Mouse (Mus musculus) liver, embryonic 11.5 days (tissue): ENCODE measurements around the gene Stra6. TPM values are rescaled to one million over a fixed set of nuclear protein-coding genes. Genes with fewer than 3 reads are reported as not detected.

Experiments used
- ATAC-seq: fragments of 200-750 bp; cut with Nextera tagmentation; replicated peaks from 2 replicates; pipeline ENCODE4 v1.8.0; 2017; ENCODE audit warnings: moderate number of reproducible peaks, mild to moderate bottlenecking, moderate TSS enrichment, moderate library complexity; ENCODE audit not compliant: low FRiP score
- DNase-seq: peaks from one replicate; pipeline ENCODE4 v3.0.0-alpha.2; 2017; ENCODE audit warnings: low spot score
- H3K27ac ChIP-seq: fragments of 300-500 bp; sonication (generic); 2 replicates; pipeline ENCODE4 v1.5.1; 2014; ENCODE audit warnings: mild to moderate bottlenecking, low read depth, low read length, control low read depth
- H3K27me3 ChIP-seq: fragments of 300-500 bp; sonication (generic); replicated peaks from 2 replicates; pipeline ENCODE4 v1.6.1; 2014; ENCODE audit warnings: low read length, mixed read lengths; ENCODE audit not compliant: control insufficient read depth, insufficient read depth
- H3K36me3 ChIP-seq: fragments of 300-500 bp; sonication (generic); 2 replicates; pipeline ENCODE4 v1.6.1; 2014; ENCODE audit warnings: mild to moderate bottlenecking, low read length, moderate library complexity, mixed read lengths; ENCODE audit not compliant: control insufficient read depth, insufficient read depth
- H3K4me1 ChIP-seq: fragments of 300-500 bp; sonication (generic); replicated peaks from 2 replicates; pipeline ENCODE4 v1.6.1; 2014; ENCODE audit warnings: low read length, mixed read lengths; ENCODE audit not compliant: control insufficient read depth, insufficient read depth
- H3K4me2 ChIP-seq: fragments of 300-500 bp; sonication (generic); 2 replicates; pipeline ENCODE4 v1.6.1; 2014; ENCODE audit warnings: mild to moderate bottlenecking, control low read depth, moderate library complexity
- H3K4me3 ChIP-seq: fragments of 300-500 bp; sonication (generic); 2 replicates; pipeline ENCODE4 v1.5.1; 2014; ENCODE audit warnings: low read depth, low read length, control low read depth
- H3K9ac ChIP-seq: fragments of 300-500 bp; sonication (generic); 2 replicates; pipeline ENCODE4 v1.6.1; 2014; ENCODE audit warnings: low read depth, low read length, control low read depth
- H3K9me3 ChIP-seq: fragments of 300-500 bp; sonication (generic); 2 replicates; pipeline ENCODE4 v1.6.1; 2016; ENCODE audit warnings: low read length, inconsistent platforms, mixed read lengths; ENCODE audit not compliant: control insufficient read depth
- WGBS: fragments of 180-500 bp; shearing (Covaris S2); extraction: QIAGEN DNeasy Blood & Tissue Kit; methylation state at CpG from one replicate; pipeline ENCODE4 v1.1.7; 2014; 5-methylcytosine and 5-hydroxymethylcytosine counted together
- polyA plus RNA-seq: library from polyadenylated mRNA; unstranded; fragments of >200 nt; fragmentation: Nextera tagmentation; extraction: Ambion mirVana; gene quantifications from 2 replicates; pipeline ENCODE4 v1.2.1, GENCODE M21; 2014

Stra6 gene
- polyA plus RNA-seq, 1 experiment from 2014 or later, result 7.2 TPM

DNA sequence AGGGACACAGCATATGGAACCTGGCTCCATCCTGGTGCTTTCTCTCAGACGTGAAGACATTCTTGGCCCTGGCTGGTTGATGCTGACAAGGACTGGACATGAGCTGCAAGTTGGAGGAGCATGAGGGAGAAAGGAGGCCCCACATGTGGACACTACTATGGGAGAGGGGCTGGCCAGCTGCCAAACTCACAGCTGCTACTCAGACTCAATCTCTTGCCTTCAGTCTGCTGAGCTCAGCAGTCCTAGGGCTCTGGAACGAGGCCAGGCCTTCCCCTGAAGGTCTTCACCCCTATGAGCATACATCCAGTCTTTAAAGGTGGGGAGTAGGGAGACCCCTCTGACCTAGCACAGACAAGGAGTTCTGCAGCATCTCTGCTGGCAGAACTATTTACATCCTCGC lies 91.8 kb downstream of the Stra6 start:
- Histone ChIP-seq H3K4me1 (peaks cover 6% of the 10 kb centered on the region; the same call in 1 of the 2 replicates), H3K27me3 (no peaks in the 10 kb centered on the region), H3K9me3 (no peaks in the 10 kb centered on the region), H3K9ac (no peak overlapping the region), H3K27ac (no peak overlapping the region), H3K36me3 (no peaks in the 10 kb centered on the region), H3K4me2 (no peak overlapping the region), H3K4me3 (no peak overlapping the region)
- ATAC-seq, result no peak
- 42% methylated on average over 3 of the region's 3 CpGs for WGBS
- no peak for DNase-seq

DNA sequence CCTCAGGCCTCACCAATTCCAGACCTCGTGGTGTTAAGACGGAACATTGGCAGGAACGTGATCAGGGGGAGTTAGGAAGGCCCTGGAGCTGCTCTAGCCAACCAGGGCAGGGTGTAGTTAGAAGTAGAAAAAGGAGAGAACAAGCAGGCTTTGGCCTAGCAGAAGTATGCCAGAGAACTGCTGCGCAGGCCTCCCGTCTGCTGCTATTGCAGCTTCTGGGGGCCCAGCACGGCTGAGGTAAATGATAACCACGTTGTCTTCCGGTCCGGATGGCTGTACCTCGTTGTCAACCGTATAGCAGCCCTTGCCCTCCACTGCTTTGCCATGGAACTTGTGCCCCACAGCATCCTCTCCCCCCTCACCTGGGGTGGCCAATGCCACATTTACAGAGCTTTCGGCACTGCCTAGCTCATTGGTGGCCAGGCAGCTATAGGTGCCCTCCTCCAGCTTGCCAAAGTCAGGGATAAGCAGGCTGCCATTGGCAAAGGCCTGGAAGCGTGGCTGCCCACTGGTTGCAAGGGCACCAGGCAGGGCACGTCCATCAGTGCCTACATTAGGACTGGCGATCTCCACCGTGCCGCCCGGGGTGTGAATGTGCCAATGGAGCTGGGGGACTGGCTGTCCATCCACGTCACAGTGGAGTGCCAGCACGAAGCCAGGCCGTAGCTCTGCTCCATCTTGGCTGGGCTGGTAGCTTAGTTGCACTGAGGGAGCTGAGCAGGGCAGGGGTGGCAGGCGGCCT lies 93.4 kb downstream of the Stra6 start:
- Histone ChIP-seq H3K4me2 (no peak overlapping the region), H3K27me3 (no peaks in the 10 kb centered on the region), H3K36me3 (no peaks in the 10 kb centered on the region), H3K9me3 (no peaks in the 10 kb centered on the region), H3K4me1 (peaks cover 6% of the 10 kb centered on the region; the same call in 1 of the 2 replicates), H3K4me3 (no peak overlapping the region), H3K9ac (no peak overlapping the region), H3K27ac (no peak overlapping the region)
- ATAC-seq (no peak), DNase-seq (no peak)
- WGBS, result 82% methylated on average over 22 of the region's 22 CpGs

DNA sequence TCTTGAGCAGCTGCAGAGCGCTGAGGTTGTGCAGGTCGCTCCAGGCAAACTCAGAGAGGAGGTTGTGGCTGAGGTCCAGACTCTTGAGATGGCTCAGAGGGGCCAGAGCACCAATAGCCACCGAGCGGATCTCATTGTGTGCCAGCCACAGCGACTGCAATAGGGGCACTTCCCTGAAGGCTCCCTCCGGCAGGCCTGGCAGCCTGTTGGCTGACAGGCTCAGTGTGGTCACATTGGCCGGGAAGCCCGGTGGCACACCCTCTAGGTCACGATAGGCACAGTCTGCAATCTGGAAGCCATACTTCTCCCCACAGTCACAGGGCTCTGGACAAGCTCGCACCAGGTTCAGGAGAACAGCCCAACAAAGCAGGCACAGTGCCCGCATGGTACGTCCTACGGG lies 94.2 kb downstream of the Stra6 start:
- DNase-seq (no peak), ATAC-seq (no peak)
- H3K27ac ChIP-seq, result peak overlapping the region; percentile 65
- H3K4me1 ChIP-seq, result peaks cover 6% of the 10 kb centered on the region; the same call in 1 of the 2 replicates
- H3K27me3 ChIP-seq, result no peaks in the 10 kb centered on the region
- 82% methylated on average over 13 of the region's 13 CpGs for WGBS
- H3K9me3 ChIP-seq, result no peaks in the 10 kb centered on the region
- H3K36me3 ChIP-seq, result no peaks in the 10 kb centered on the region
- peak overlapping the region; percentile 43 for H3K4me2 ChIP-seq
- no peak overlapping the region for H3K9ac ChIP-seq
- no peak overlapping the region for H3K4me3 ChIP-seq

DNA sequence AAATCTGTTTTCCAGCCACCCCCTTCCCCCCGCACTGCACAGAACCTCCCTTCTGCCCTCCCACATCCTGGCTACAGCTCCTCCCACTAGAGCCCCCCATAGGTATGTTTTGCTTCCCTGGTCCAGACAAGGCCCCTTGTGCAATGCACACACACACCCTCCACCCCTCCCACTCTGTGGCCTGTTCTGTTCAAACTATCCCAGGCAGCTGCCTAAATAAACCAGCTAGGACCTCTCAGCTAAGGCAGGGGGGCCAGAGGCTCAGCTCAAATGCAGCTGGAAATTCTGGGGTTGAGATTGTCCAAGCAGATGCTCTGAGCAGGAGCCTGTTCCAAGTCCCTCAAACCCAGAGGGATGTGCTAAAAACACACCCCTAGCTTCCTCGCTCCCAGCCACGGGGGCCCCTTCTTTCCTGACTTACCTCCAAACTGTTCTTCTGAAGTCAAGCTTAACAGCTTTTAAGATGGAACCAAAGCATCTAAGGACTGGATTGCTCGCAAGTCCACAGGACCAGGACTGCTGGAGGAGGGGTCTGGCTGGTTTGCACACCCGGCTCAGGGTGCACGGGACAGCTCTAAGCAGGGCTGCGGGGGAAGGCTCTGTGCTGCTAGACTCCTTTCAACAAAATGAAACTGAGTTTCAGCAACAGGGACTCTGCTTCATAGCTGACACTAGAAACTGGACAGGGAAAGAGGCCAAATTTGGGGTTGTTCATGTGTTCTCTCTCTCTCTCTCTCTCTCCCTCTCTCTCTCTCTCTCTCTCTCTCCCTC lies 95.1 kb downstream of the Stra6 start:
- no peak; the same call in 1 of the 2 replicates for ATAC-seq
- Histone ChIP-seq H3K9ac (no peak overlapping the region), H3K4me3 (no peak overlapping the region), H3K27me3 (no peaks in the 10 kb centered on the region), H3K36me3 (no peaks in the 10 kb centered on the region), H3K27ac (peak overlapping the region; percentile 65), H3K4me1 (peaks cover 6% of the 10 kb centered on the region; the same call in 1 of the 2 replicates), H3K4me2 (peak overlapping the region; percentile 43), H3K9me3 (no peaks in the 10 kb centered on the region)
- DNase-seq, result no peak
- WGBS, result 41% methylated on average over 7 of the region's 7 CpGs

DNA sequence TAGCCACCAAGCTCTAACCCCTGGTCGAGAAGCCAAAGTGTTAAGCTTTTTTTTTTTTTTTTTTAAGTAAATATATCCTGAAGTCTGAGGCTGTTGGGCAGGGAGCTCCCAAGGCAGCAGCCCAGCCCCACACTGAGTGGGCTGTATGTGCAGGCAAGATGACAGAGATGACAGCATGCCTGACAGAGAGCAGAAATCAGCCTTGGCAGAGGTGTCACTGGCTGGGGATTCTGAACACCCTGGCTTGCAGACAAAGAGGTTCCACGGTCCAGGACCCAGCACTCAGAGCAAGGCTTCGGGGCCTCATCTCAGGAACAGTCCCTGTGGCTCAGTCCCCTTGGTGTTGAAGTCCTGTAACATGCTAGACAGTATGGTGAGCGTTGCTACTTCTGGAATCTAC lies 96.3 kb downstream of the Stra6 start:
- DNase-seq, result no peak
- Histone ChIP-seq H3K27me3 (no peaks in the 10 kb centered on the region), H3K4me3 (no peak overlapping the region), H3K9me3 (no peaks in the 10 kb centered on the region), H3K4me2 (no peak overlapping the region), H3K27ac (no peak overlapping the region), H3K9ac (no peak overlapping the region), H3K4me1 (peaks cover 6% of the 10 kb centered on the region; the same call in 1 of the 2 replicates), H3K36me3 (no peaks in the 10 kb centered on the region)
- ATAC-seq, result no peak
- 57% methylated on average over 4 of the region's 4 CpGs for WGBS

DNA sequence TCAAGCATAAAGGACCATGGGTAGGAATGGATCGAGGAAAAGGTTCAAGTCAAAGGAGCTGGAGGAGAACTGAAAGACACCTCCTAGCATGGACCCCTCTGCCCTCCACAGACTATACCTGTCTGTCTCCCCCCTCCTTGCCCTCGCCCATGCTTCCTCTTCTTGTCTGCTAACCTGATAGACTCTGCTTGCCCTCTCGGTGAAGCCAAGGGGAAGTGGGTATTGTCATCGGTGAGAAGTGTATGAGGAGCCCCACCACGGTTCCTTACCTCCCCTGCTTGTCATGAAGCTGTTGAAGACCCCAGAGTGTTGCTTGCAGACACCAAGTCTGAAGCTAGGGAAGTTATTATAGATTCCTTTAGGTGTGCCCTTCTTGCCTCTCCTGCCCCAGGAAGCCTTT lies 96.7 kb downstream of the Stra6 start:
- WGBS, result 52% methylated on average over 5 of the region's 5 CpGs
- no peaks in the 10 kb centered on the region for H3K27me3 ChIP-seq
- H3K4me3 ChIP-seq, result no peak overlapping the region
- no peaks in the 10 kb centered on the region for H3K9me3 ChIP-seq
- no peaks in the 10 kb centered on the region for H3K36me3 ChIP-seq
- DNase-seq, result no peak
- no peak overlapping the region for H3K9ac ChIP-seq
- no peak for ATAC-seq
- H3K27ac ChIP-seq, result no peak overlapping the region
- H3K4me1 ChIP-seq, result peaks cover 6% of the 10 kb centered on the region; the same call in 1 of the 2 replicates
- no peak overlapping the region for H3K4me2 ChIP-seq

DNA sequence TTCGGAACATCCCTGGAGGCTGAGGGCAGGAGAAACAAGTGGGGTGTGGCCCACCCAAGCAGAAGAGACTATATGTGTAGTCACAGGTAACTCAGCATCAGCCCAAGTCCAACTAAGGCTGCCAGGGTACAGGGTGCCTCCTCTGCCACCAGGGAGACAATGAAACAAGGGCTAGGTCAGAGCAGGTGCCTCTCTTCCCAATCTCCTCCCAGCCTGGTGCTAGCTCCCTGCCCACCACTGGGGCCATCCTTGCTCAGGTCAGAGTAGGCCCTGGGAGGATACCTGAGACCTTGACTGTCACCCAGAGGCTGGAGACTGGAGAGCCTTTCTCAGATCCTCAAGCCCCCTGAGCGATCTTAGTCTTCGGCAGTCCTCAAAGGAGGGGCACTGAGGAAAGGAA lies 98.6 kb downstream of the Stra6 start:
- no peaks in the 10 kb centered on the region for H3K27me3 ChIP-seq
- H3K4me1 ChIP-seq, result peaks cover 6% of the 10 kb centered on the region; the same call in 1 of the 2 replicates
- no peak overlapping the region for H3K4me2 ChIP-seq
- no peak overlapping the region for H3K27ac ChIP-seq
- no peaks in the 10 kb centered on the region for H3K9me3 ChIP-seq
- no peak overlapping the region for H3K9ac ChIP-seq
- no peak overlapping the region for H3K4me3 ChIP-seq
- no peak for ATAC-seq
- H3K36me3 ChIP-seq, result no peaks in the 10 kb centered on the region
- 75% methylated on average over 3 of the region's 3 CpGs for WGBS
- DNase-seq, result no peak

DNA sequence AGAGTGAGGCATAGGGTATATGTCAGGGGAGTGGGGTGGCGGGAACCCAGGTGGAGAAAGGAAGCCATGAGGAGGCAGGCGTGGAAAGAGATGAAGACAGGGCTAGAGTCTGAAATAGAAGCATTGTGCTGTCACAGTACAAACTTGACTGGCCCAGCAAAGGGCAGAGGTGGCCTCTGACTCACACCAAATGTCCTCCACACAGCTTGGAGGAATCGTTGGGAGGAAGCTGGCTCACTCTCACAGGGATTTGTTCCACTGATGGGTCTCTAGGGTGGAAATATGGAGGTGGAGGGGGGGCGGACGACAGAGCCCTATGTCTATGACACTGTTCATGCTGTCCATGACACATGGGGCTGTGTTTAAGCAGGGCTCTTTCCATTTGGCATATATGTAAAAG lies 99.6 kb downstream of the Stra6 start:
- WGBS, result 58% methylated on average over 5 of the region's 5 CpGs
- Histone ChIP-seq H3K27ac (no peak overlapping the region), H3K4me2 (no peak overlapping the region), H3K9ac (no peak overlapping the region), H3K9me3 (no peaks in the 10 kb centered on the region), H3K4me1 (0 out of 2 replicates have a peak, but pooled peaks cover 2% of the 10 kb centered on the region), H3K4me3 (no peak overlapping the region), H3K36me3 (no peaks in the 10 kb centered on the region), H3K27me3 (no peaks in the 10 kb centered on the region)
- ATAC-seq (no peak), DNase-seq (no peak)
